Mouse (Mus musculus): ENCODE data around the gene Ugt2a1. TPM values are rescaled to one million over a fixed set of nuclear protein-coding genes. Genes with fewer than 3 reads are reported as not detected.
"Not testable (repeated sequence)": the region's sequence is repeated elsewhere in the genome, so short reads cannot be mapped to it uniquely, and the experiment has no call there.

The Ugt2a1 gene
- polyA plus RNA-seq, 1 experiment from 2014 or later, result not detected

DNA sequence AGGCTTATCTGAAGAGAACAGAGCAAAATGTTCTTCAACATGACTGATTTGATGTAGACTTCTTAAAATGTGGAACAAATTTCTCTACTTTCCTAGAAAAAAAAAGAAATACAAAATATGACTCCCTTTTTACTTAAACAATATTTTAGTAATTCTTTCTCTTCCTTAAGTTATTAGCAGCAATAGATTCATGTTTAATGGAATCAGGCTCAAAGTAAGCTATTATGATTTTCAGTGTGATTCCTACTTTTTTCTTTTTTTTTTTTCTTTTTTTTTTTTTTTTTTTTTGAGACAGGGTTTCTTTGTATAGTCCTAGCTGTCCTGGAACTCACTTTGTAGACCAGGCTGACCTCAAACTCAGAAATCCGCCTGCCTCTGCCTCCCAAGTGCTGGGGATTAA, 4.0 kb downstream of the Ugt2a1 start, which contains the start of gene Gm43638:
Gm43638 (minus strand) TSS at position 101 of the 400 bp plus-strand sequence.
- H3K9ac ChIP-seq (ENCODE audit: low read length); H3K4me1 ChIP-seq (ENCODE audit: control insufficient read depth, insufficient read depth, low read length); H3K4me3 ChIP-seq (ENCODE audit: low read length); H3K27ac ChIP-seq (ENCODE audit: low read length); H3K27me3 ChIP-seq (ENCODE audit: control insufficient read depth, insufficient read depth, low read length); H3K4me2 ChIP-seq (ENCODE audit: low read depth, low read length); H3K9me3 ChIP-seq (replicated peaks; ENCODE audit: control insufficient read depth, low read length); ATAC-seq (replicated peaks; ENCODE audit: extremely low read depth, insufficient read depth, low FRiP score); H3K36me3 ChIP-seq (ENCODE audit: control insufficient read depth, insufficient read depth): not testable (repeated sequence)
- 67% methylated on average over 1 of the region's 1 CpGs for WGBS

DNA sequence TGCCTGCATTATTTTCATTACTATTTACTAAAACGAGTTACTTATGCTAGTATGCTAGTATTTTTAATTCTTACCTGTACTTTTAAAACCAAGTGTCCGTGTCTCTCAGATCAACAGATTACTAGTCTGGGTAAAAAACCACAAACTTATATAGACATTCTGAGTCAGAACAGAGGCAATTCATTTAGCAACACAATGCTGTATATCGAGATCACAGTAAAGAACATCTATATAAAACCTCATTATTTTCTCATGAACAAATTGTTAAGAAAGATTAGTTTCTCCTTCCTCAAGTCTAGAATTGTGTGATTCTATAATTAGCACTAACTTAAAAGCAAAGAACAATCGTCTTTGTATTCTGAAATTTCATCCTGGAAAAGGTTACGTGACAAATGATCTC, 8.5 kb downstream of the Ugt2a1 start, which contains the start of gene Ugt2a2:
Ugt2a2 (minus strand) TSS at position 101 of the 400 bp plus-strand sequence.
- no peaks in the 10 kb centered on the region for H3K4me1 ChIP-seq (ENCODE audit: control insufficient read depth, insufficient read depth, low read length)

DNA sequence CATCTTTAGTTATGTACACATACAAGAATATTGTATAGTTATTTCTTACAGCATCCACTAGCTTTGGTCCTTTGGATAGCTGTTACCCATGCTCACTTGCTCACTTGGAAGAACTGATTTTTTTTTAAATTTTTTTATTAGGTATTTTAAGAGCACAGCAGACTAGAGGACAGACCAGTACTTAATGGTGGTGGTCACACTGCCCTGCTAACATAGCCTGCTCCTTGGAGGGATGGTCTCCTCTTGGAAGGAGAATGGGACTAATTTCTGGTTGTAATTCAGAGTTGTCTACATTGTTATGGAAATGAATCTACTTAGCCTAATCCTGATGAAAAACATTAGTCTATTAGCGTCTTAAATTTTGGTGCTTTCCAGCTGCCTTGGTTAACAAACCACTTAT, 31.9 kb downstream of the Ugt2a1 start:
- Histone ChIP-seq H3K36me3 (ENCODE audit: control insufficient read depth, insufficient read depth) (no peaks in the 10 kb centered on the region), H3K4me3 (ENCODE audit: low read length) (no peak overlapping the region), H3K4me1 (ENCODE audit: control insufficient read depth, insufficient read depth, low read length) (no peaks in the 10 kb centered on the region)

More for the DNA sequence above, 8.5 kb downstream of the Ugt2a1 start, which contains the start of gene Ugt2a2:
- WGBS, result 65% methylated on average over 5 of the region's 5 CpGs
- Histone ChIP-seq H3K4me3 (ENCODE audit: low read length) (no peak within 1 kb of the TSS), H3K27me3 (ENCODE audit: control insufficient read depth, insufficient read depth, low read length) (no peaks in the 10 kb centered on the region), H3K4me2 (ENCODE audit: low read depth, low read length) (no peak within 1 kb of the TSS), H3K36me3 (ENCODE audit: control insufficient read depth, insufficient read depth) (no peaks in the 10 kb centered on the region), H3K27ac (ENCODE audit: low read length) (no peak within 1 kb of the TSS), H3K9me3 (replicated peaks; ENCODE audit: control insufficient read depth, low read length) (no peaks in the 10 kb centered on the region), H3K9ac (ENCODE audit: low read length) (no peak within 1 kb of the TSS)
- no peak for ATAC-seq (replicated peaks; ENCODE audit: extremely low read depth, insufficient read depth, low FRiP score)

DNA sequence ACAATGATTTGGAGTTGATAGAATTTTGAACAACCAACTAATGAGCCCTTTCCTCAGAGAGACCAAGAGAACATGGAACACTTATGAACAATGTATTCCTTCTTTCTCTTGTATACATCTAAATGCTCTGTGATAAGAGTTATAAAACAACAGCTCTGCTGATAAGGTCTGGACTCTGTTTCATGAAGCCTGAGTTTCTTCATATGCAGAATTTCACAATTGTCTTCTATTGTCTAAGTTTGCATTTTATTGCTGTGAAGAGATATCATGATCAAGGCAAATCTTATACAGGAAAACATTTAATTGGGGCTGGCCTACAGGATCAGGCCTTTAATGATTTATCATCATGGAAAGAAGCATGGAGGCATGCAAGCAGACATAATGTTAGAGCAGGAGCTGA, 33.0 kb downstream of the Ugt2a1 start:
- no peak for ATAC-seq (replicated peaks; ENCODE audit: extremely low read depth, insufficient read depth, low FRiP score)
- Histone ChIP-seq H3K36me3 (ENCODE audit: control insufficient read depth, insufficient read depth) (no peaks in the 10 kb centered on the region), H3K27ac (ENCODE audit: low read length) (no peak overlapping the region), H3K4me3 (ENCODE audit: low read length) (no peak overlapping the region), H3K27me3 (ENCODE audit: control insufficient read depth, insufficient read depth, low read length) (no peaks in the 10 kb centered on the region), H3K4me2 (ENCODE audit: low read depth, low read length) (no peak overlapping the region), H3K9ac (ENCODE audit: low read length) (no peak overlapping the region), H3K4me1 (ENCODE audit: control insufficient read depth, insufficient read depth, low read length) (no peaks in the 10 kb centered on the region), H3K9me3 (replicated peaks; ENCODE audit: control insufficient read depth, low read length) (no peaks in the 10 kb centered on the region)

More for the DNA sequence above, 31.9 kb downstream of the Ugt2a1 start:
- H3K4me2 ChIP-seq (ENCODE audit: low read depth, low read length), result no peak overlapping the region
- no peaks in the 10 kb centered on the region for H3K27me3 ChIP-seq (ENCODE audit: control insufficient read depth, insufficient read depth, low read length)
- H3K9ac ChIP-seq (ENCODE audit: low read length), result no peak overlapping the region
- H3K27ac ChIP-seq (ENCODE audit: low read length), result no peak overlapping the region
- H3K9me3 ChIP-seq (replicated peaks; ENCODE audit: control insufficient read depth, low read length), result no peaks in the 10 kb centered on the region
- no peak for ATAC-seq (replicated peaks; ENCODE audit: extremely low read depth, insufficient read depth, low FRiP score)
- WGBS, result 48% methylated on average over 1 of the region's 1 CpGs

DNA sequence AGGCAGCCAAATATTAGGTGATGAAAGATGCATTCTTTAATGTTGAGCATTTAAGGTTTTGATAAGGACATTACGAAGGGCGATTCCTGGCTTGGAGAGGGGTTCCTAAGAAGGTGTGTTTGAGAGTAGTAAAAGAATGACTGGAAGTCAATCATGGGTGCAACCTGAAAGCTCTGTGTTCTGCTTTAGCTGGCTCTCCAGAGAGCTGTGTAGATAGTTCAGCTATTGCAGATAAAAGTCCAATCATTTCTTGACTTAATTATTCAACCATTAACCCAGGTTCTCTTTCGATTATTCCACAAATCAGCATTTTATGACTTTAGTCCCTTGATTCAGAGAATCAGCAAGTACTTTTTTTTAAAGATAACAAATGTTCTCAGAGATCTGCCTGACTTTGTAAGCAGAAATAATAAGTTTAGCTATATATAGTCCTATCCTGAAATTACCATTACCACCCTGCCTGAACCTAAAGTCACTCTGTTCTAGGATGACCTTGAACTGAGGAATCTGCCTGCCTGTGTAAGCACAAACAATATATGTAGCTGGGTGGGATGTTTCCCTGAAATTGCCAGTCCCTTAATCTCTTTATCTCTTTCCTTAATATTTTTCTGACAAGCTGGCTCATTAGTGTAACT, 34.3 kb downstream of the Ugt2a1 start:
- no peaks in the 10 kb centered on the region for H3K27me3 ChIP-seq (ENCODE audit: control insufficient read depth, insufficient read depth, low read length)
- H3K4me3 ChIP-seq (ENCODE audit: low read length), result no peak overlapping the region
- WGBS, result 77% methylated on average over 3 of the region's 3 CpGs
- H3K4me1 ChIP-seq (ENCODE audit: control insufficient read depth, insufficient read depth, low read length), result no peaks in the 10 kb centered on the region
- no peak overlapping the region for H3K4me2 ChIP-seq (ENCODE audit: low read depth, low read length)
- H3K36me3 ChIP-seq (ENCODE audit: control insufficient read depth, insufficient read depth), result no peaks in the 10 kb centered on the region
- no peak overlapping the region for H3K9ac ChIP-seq (ENCODE audit: low read length)
- no peaks in the 10 kb centered on the region for H3K9me3 ChIP-seq (replicated peaks; ENCODE audit: control insufficient read depth, low read length)
- ATAC-seq (replicated peaks; ENCODE audit: extremely low read depth, insufficient read depth, low FRiP score), result no peak
- H3K27ac ChIP-seq (ENCODE audit: low read length), result no peak overlapping the region

DNA sequence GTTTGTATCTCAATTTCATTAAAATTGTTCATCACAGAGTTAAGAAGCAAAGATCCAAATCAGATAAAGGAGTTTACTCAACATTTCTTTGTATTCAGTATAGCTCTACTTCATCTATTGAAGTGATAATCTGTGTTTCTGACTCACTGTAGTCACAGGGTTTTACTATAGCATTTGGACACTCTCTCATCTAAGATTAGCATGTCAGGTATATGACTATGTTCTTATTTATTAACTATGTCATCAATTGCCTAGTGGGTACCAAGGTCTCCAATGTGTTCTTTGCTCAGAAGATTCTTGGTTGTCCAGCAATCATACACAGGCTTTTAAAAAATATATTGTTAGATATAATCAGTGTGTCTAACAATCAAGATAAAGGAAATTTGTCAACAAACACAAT, 35.2 kb downstream of the Ugt2a1 start:
- Histone ChIP-seq H3K9ac (ENCODE audit: low read length) (no peak overlapping the region), H3K4me3 (ENCODE audit: low read length) (no peak overlapping the region), H3K27ac (ENCODE audit: low read length) (no peak overlapping the region), H3K27me3 (ENCODE audit: control insufficient read depth, insufficient read depth, low read length) (no peaks in the 10 kb centered on the region), H3K4me1 (ENCODE audit: control insufficient read depth, insufficient read depth, low read length) (no peaks in the 10 kb centered on the region), H3K9me3 (replicated peaks; ENCODE audit: control insufficient read depth, low read length) (no peaks in the 10 kb centered on the region), H3K4me2 (ENCODE audit: low read depth, low read length) (no peak overlapping the region), H3K36me3 (ENCODE audit: control insufficient read depth, insufficient read depth) (no peaks in the 10 kb centered on the region)
- no peak for ATAC-seq (replicated peaks; ENCODE audit: extremely low read depth, insufficient read depth, low FRiP score)

DNA sequence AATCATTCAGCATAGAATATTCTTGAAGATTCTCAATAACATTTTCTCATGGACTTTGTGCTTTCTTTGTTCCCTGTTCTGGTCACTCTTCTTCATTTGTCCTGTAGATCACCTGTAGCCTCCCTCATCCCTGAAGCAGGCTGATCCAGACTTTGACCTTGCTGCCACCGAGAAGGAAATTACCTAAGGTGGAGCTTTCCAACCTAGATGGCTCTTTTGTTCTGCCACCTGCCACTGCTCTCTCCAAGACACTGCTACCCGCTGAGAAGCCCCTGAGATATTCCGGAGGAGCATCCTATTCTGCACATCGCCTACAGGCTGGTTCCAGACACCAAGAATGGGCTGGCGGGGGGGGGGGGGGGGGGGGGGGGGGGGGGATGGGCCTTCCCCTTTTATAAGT, 38.2 kb downstream of the Ugt2a1 start:
- not testable (repeated sequence) for H3K27ac ChIP-seq (ENCODE audit: low read length); H3K4me2 ChIP-seq (ENCODE audit: low read depth, low read length); H3K9ac ChIP-seq (ENCODE audit: low read length); ATAC-seq (replicated peaks; ENCODE audit: extremely low read depth, insufficient read depth, low FRiP score); H3K27me3 ChIP-seq (ENCODE audit: control insufficient read depth, insufficient read depth, low read length); H3K36me3 ChIP-seq (ENCODE audit: control insufficient read depth, insufficient read depth); H3K4me1 ChIP-seq (ENCODE audit: control insufficient read depth, insufficient read depth, low read length); H3K4me3 ChIP-seq (ENCODE audit: low read length); H3K9me3 ChIP-seq (replicated peaks; ENCODE audit: control insufficient read depth, low read length)
- WGBS, result 70% methylated on average over 3 of the region's 5 CpGs

DNA sequence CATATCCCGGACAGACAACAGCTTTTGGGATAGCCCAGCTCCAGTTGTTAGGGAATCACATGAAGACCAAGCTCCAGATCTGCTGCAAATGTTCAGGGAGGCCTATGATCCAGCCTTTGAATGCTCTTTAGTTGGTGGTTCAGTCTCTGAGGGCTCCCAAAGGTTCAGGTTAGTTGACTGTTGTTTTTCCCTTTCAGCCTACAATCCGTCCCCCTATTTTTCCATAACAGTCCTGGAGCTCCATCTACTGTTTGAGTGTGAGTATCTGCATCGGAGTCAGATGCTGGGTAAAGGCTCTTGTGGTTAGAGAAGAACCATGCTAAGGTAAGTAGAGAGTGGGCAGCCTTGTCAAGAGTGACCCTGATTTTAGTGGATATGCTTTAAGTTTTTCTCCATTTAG, 54.4 kb downstream of the Ugt2a1 start:
- Histone ChIP-seq H3K27me3 (ENCODE audit: control insufficient read depth, insufficient read depth, low read length) (no peaks in the 10 kb centered on the region), H3K4me1 (ENCODE audit: control insufficient read depth, insufficient read depth, low read length) (no peaks in the 10 kb centered on the region), H3K4me3 (ENCODE audit: low read length) (no peak overlapping the region), H3K36me3 (ENCODE audit: control insufficient read depth, insufficient read depth) (no peaks in the 10 kb centered on the region), H3K4me2 (ENCODE audit: low read depth, low read length) (no peak overlapping the region), H3K9ac (ENCODE audit: low read length) (no peak overlapping the region), H3K27ac (ENCODE audit: low read length) (no peak overlapping the region), H3K9me3 (replicated peaks; ENCODE audit: control insufficient read depth, low read length) (no peaks in the 10 kb centered on the region)
- WGBS, result 41% methylated on average over 3 of the region's 3 CpGs
- no peak for ATAC-seq (replicated peaks; ENCODE audit: extremely low read depth, insufficient read depth, low FRiP score)

DNA sequence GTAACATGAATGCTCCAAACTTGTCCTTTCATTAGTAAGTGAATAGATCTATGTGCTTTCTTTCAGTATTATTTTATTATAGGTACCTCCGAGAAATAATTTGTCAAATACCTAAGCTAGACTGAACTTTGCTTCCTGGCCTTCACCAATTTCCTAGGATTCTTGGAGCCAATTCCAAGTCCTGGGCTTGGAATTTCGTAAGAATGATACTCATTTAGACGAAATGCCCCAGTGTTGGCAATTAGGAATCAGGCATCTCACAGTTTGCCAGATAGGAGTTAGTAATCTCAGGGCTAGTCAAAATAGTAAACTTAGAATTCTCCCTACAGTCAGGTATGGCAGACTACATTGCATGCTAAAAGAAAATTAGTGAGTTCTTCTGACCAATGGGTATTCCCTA, 65.0 kb downstream of the Ugt2a1 start:
- H3K9me3 ChIP-seq (replicated peaks; ENCODE audit: control insufficient read depth, low read length), result no peaks in the 10 kb centered on the region
- H3K4me2 ChIP-seq (ENCODE audit: low read depth, low read length), result no peak overlapping the region
- no peak overlapping the region for H3K9ac ChIP-seq (ENCODE audit: low read length)
- no peaks in the 10 kb centered on the region for H3K27me3 ChIP-seq (ENCODE audit: control insufficient read depth, insufficient read depth, low read length)
- no peak overlapping the region for H3K4me3 ChIP-seq (ENCODE audit: low read length)
- no peaks in the 10 kb centered on the region for H3K4me1 ChIP-seq (ENCODE audit: control insufficient read depth, insufficient read depth, low read length)
- no peaks in the 10 kb centered on the region for H3K36me3 ChIP-seq (ENCODE audit: control insufficient read depth, insufficient read depth)
- 66% methylated on average over 3 of the region's 3 CpGs for WGBS
- H3K27ac ChIP-seq (ENCODE audit: low read length), result no peak overlapping the region
- ATAC-seq (replicated peaks; ENCODE audit: extremely low read depth, insufficient read depth, low FRiP score), result no peak

Measured in heart, embryonic 16.5 days (tissue).